Mouse (Mus musculus): ENCODE measurements around the gene Itga9. TPM values are rescaled to one million over a fixed set of nuclear protein-coding genes. Genes with fewer than 3 reads are reported as not detected.

Gene Itga9
- total RNA-seq, 2 experiments from 2014 or later = 41.6 to 56.8 TPM

DNA sequence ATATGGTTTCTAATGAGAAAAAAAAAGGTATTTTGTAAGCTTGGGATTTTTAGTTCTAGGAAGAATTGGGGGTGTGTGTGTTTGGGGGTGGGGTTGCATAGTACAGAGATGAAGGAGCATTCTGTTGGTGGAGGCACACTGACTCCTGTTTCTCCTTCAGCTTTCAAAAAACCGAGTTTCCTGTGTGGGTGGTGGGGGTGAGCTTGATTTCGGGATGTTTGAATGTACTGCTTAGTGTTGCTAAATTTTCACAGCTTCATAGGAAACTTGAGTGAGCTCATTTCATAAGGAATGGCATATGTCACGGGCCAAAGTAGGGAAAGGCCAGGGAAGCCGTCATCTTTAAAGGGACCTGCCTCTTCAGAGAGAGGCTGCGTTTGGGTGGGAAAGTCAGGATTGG is 122.5 kb downstream of the Itga9 start:
- DNase-seq = no peak

- no peak for DNase-seq
These were observed 123.7 kb downstream of the Itga9 start for GRCm38 (mm10) chr9:118730172-118730571.

DNA sequence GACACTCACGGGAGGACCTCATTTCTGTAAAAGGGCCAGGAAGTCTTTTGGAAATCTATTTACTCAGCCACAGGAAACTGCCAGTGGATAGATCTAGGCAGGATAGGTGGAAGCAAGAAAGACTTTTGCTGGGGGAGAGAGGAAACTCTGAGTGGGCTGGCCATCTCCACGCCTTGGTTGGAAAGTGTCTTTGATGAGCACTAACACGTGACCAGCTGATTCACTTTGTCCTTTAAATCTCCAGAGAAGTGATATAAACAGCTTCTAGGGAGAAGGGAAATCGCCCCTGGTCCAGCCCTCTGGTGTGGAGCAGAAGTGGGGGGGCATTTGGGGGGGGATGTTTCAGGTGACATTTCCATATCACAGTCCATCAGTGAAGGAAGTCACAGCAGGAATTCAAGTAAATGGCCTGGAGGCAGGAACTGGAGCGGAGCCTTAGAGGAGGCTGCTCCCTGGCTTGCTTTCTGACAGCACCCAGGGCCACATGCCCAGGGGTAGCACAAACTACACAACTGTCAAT is 124.4 kb downstream of the Itga9 start:
- no peak for DNase-seq

- DNase-seq = no peak
These were observed 125.2 kb downstream of the Itga9 start for GRCm38 (mm10) chr9:118731650-118732049.

DNA sequence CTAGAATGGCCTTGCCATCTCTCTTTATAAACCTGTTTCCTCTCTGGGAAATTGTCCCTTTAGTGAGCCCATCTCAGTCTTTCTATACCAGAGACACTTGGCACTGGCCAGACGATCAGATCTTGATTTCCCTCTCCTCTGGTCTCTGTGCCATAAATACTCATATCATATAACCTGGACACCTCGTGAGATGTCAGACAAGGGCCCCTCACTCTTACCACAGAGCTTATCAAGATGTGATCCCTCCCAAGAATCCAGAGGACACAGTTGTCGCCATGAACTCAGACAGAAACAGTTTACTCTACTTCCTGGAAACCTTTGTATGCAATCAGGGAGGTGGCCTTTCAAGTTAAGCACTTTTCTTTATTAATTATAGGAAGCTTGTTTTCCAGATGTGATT is 127.1 kb downstream of the Itga9 start:
- no peak for DNase-seq

DNA sequence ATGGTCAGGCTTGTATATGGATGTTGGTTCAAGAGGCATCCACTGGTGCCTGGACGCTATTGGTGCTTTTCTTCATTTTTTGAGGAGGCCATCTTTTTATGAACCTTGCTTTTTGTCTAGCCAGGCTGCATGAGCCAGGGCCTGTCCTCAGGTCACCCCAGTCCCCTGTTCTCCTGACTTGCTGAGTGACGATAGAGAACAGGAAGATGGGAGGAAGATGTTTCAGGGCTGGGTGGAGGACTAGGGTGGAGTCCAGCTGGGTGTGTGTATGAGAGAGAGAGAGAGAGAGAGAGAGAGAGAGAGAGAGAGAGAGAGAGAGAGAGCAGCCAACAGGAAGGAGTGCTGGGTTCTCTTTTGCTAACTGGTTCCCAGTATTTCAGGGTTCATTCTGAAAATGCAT is 130.6 kb downstream of the Itga9 start:
- no peak for DNase-seq

DNA sequence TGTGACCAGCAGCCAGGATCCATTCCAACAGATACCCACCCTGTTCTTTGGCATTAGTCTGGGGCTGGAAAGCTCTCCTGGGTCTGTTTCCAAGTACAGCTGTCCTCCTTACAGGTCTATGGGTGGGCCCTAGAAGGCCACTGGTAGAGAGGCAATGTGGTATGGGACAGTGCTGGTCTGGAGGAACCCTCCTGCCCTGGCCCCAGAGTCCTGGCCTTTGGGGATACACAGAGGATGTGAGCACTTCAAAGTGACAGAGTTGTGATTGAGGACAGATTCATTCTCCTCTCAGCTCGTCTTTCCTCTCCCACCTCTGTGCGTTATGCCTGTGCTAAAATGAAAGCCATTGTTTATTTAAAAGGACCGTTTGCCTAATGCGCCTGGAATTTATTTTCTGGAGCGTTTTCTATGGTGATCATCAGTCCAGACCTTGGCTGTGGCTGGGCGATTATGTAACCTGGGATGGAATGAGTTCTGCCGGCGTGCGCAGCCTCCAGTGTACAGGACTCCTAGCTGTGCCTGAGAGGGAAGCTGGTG is 131.2 kb downstream of the Itga9 start:
- peak; percentile 76 for DNase-seq

GRCm38 (mm10) chr9:118738311-118738710 is 131.8 kb downstream of the Itga9 start:
- DNase-seq = no peak

DNA sequence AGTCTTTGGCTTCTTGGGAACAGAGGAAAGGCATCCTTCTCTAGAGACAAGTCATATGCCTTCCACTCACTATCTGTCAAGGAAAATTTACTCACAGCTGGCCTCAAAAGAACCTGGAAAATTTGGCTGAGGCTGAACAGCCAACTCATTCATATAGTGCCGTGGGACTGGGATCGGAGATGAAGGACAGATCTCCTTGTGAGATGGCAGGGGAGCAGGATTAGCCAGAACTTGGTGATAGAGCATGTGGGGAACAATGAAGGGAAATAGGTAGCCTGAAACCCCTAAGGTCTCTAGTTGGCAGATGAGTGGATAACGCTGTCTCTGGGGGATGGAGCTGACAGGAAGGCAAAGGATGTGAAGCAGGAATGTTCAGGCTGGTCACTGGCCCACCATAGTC is 132.6 kb downstream of the Itga9 start:
- DNase-seq = no peak

DNA sequence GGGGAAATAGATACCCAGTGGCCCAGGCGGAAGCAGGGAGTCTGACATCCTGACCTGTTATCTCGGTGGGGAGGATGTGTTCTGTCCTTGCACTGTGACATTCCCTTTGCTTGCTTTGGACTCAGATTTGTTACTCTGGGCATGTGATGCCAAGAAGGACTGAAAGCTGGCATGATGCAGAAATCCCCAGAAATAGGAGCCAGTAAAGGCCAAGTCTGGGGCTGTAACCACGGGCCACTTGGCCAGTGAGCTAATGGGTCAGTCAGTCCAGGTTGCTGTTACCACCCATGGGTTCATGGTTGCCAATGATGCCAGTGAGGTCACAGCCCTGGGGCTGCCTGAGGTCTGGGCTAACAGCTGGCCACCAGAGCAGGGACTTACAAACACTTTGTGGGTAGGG is 133.2 kb downstream of the Itga9 start:
- peak; percentile 58 for DNase-seq

- DNase-seq = peak; percentile 46
These were observed 134.8 kb downstream of the Itga9 start for GRCm38 (mm10) chr9:118741268-118741667.

DNA sequence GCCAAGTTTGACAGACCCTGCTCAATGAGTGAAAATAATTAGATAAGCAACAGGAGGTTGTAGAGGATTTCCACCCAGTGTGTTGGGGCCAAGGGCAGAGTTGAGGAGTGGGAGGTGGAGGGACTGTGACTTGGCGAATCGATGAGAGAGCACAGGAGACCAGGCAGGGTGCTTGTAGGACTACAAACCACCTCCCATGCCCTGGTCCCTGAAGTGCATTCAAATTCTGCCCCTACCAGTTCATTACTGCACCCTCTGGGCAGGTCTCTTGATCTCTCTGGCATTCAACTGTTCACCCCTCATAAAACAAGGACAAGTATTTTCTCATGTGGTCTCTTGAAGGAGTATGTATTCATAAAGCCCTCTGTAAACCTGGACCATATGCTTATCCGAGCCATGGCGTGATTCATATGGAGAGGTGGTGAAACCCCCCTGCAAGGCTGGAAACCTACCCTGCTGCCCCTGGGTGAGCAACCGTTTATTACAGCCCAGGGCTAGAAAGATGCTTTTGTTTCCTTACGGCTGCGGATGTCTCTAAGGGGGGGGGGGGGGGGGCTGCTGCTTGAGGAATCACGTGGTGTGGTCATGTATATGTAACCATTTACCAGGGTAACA is 143.0 kb downstream of the Itga9 start:
- no peak for DNase-seq

- no peak for DNase-seq
These were observed 144.3 kb downstream of the Itga9 start for GRCm38 (mm10) chr9:118750828-118751227.

- no peak for DNase-seq
These were observed 145.9 kb downstream of the Itga9 start for GRCm38 (mm10) chr9:118752376-118752775.

DNA sequence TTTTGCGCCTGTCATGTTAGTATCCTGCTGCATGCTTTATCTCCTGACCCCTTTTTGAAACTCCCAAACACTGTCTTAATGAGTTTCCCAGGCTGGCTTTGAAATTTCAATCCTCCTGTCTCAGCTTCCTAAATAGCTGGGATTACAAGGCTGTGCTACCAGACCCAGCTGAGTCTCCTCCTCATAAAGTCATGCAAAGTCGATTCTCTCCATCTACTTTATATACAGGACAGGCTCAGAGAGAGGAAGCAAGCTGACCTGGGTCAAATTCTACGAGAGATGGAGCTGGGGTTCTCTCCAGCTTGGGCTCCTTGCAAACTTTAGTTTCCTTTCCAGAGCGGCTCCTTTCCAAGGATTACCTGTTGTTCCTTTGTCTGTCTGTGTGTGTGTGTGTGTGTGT is 153.0 kb downstream of the Itga9 start:
- DNase-seq = no peak

GRCm38 (mm10) chr9:118761953-118762590 is 155.6 kb downstream of the Itga9 start:
- no peak for DNase-seq

DNA sequence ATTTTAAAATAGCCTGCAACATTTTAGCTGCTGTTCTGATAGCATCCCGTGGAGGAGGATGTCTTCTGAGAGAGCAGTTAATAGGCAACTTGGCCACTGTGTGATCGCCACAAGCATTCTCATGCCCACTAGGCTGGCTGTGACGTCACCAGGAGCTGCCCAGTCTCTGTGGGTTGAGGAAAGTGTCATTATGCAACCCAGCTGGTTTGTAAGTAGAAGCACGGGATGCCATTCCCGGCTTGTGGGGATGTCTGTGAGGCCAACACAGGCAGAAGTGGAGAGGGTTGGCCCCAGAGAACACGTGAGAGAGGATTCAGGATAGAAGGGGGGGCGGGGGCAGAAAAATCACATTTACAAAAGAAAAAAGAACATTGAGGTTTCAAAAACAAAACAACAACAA is 156.3 kb downstream of the Itga9 start:
- no peak for DNase-seq

DNA sequence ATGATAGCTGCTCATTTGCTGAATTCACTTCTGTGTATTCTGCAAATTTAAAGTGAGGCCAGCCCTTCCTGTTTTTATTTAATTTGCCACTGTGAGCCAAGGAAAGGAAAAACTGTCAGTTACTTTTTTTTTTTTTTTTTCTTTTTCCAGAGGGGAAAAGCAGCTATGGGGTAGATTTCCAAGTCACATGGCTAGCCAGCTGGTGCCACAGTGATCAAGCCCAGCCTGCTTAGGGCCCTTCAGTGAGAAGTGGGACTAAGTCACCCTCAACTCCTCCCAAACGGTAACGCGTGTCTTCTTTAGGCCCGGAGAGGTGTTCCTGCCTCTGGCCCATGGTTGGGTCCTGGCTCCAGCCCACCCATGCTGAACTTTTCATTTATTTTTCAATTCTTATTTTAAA is 156.7 kb downstream of the Itga9 start:
- no peak for DNase-seq

DNA sequence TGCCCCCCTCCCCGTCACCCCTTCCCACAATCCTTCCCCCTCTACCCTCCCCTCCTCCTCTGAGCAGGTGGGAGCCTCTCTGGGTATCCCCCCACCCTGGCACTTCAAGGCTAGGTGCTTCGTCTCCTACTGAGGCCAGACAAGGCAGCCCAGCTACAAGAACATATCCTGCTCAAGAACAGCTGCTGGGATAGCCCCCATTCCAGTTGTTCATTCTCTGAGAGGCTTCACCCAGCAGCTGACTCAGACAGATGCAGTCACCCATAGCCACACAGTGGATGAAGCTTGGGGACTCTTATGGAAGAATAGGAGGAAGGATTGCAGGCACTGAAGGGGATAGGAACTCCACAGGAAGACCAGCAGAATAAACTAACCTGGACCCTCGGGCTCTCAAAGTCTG is 157.2 kb downstream of the Itga9 start:
- no peak for DNase-seq

GRCm38 (mm10) chr9:118765059-118765458 is 158.6 kb downstream of the Itga9 start:
- no peak for DNase-seq

- peak; percentile 60 for DNase-seq
These were observed 160.5 kb downstream of the Itga9 start for GRCm38 (mm10) chr9:118767008-118767407.

GRCm38 (mm10) chr9:118768596-118768995 is 162.1 kb downstream of the Itga9 start:
- DNase-seq = no peak

DNA sequence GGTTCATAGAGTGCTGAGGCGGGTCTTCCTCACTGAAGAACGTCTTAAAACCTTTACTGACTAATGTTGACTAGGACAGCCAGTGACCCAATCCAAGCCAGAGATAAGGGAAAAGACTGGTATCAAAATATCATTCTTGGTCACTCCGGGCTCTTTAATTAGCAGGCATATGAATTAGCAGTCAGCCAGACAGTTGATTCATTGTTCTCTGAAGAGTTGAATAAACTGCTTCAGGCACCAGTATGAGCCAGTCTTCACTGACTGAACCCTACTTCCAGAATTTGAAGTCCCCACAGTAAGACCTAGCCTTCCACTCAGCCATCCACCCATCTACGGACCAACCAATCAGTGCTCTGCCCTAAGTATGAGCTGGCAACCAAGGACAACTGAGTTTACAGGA is 163.9 kb downstream of the Itga9 start:
- no peak for DNase-seq

GRCm38 (mm10) chr9:118774676-118775075 is 168.2 kb downstream of the Itga9 start:
- no peak for DNase-seq
